Mouse (Mus musculus) embryonic facial prominence, embryonic 11.5 days (tissue): Measurements from ENCODE around the gene Csrnp2. TPM values are rescaled to one million over a fixed set of nuclear protein-coding genes. Genes with fewer than 3 reads are reported as not detected.
"Not testable (repeated sequence)": the region's sequence is repeated elsewhere in the genome, so short reads cannot be mapped to it uniquely, and the experiment has no call there.

Source experiments
- ATAC-seq: fragments of 200-750 bp; cut with Nextera tagmentation; replicated peaks from 2 replicates; pipeline ENCODE4 v1.8.0; 2017; ENCODE audit warnings: low read depth; ENCODE audit not compliant: insufficient number of reproducible peaks, low FRiP score, low TSS enrichment
- DNase-seq: peaks from one replicate; pipeline ENCODE4 v3.0.0-alpha.2; 2015; ENCODE audit warnings: low spot score
- H3K27ac ChIP-seq: fragments of 300-500 bp; sonication (generic); replicated peaks from 2 replicates; pipeline ENCODE4 v1.5.1; 2014; ENCODE audit warnings: mild to moderate bottlenecking, low read depth, low read length, control low read depth
- H3K27me3 ChIP-seq: fragments of 300-500 bp; sonication (generic); 2 replicates; pipeline ENCODE4 v1.6.1; 2014; ENCODE audit warnings: mild to moderate bottlenecking, low read length, moderate library complexity, mixed read lengths; ENCODE audit not compliant: control insufficient read depth, insufficient read depth
- H3K36me3 ChIP-seq: fragments of 300-500 bp; sonication (generic); replicated peaks from 2 replicates; pipeline ENCODE4 v1.6.1; 2014; ENCODE audit warnings: low read depth, mild to moderate bottlenecking, low read length, moderate library complexity, mixed read lengths; ENCODE audit not compliant: control insufficient read depth, insufficient read depth
- H3K4me1 ChIP-seq: fragments of 300-500 bp; sonication (generic); 2 replicates; pipeline ENCODE4 v1.6.1; 2014; ENCODE audit warnings: low read length, mixed read lengths; ENCODE audit not compliant: control insufficient read depth, insufficient read depth
- H3K4me2 ChIP-seq: fragments of 300-500 bp; sonication (generic); 2 replicates; pipeline ENCODE4 v1.6.1; 2014; ENCODE audit warnings: low read depth, mild to moderate bottlenecking, control low read depth, low read length, moderate library complexity
- H3K4me3 ChIP-seq: fragments of 300-500 bp; sonication (generic); 2 replicates; pipeline ENCODE4 v1.5.1; 2014; ENCODE audit warnings: low read depth, low read length, control low read depth
- H3K9ac ChIP-seq: fragments of 300-500 bp; sonication (generic); replicated peaks from 2 replicates; pipeline ENCODE4 v1.6.1; 2014; ENCODE audit warnings: mild to moderate bottlenecking, control low read depth, low read length
- H3K9me3 ChIP-seq: fragments of 300-500 bp; sonication (generic); replicated peaks from 2 replicates; pipeline ENCODE4 v1.6.1; 2016; ENCODE audit warnings: mild to moderate bottlenecking, low read length, inconsistent platforms, mixed read lengths; ENCODE audit not compliant: control insufficient read depth
- WGBS: fragments of 180-500 bp; shearing (Covaris S2); extraction: QIAGEN DNeasy Blood & Tissue Kit; methylation state at CpG from one replicate; pipeline ENCODE4 v1.1.7; 2014; 5-methylcytosine and 5-hydroxymethylcytosine counted together
- polyA plus RNA-seq: library from polyadenylated mRNA; unstranded; fragments of >200 nt; fragmentation: Nextera tagmentation; extraction: Ambion mirVana; gene quantifications from 2 replicates; pipeline ENCODE4 v1.2.1, GENCODE M21; 2014

Gene Csrnp2
- polyA plus RNA-seq, 1 experiment from 2014 or later, result 23.0 TPM

DNA sequence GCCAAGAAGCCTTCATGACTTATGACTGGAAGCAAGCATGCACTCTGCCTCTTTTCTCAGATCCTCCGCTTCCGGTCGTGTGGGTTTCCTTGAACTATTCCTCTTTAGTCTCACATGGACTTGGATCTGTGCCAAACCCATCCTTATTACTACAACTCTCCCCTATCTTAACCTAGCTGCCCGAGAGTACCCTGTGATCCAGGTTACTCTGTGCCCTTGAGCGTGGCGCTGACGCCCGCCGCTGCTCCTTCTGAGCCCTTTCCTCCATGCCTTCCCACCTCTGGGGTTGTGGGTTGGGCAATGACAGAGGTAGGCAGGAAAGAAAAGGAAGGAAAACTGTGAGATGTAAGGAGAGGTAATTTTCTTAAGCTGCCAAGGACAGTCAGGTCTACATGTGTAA, 3.3 kb downstream of the Csrnp2 start:
- H3K4me3 ChIP-seq, result no peak overlapping the region
- no peaks in the 10 kb centered on the region; the same call in none of the 2 replicates for H3K36me3 ChIP-seq
- ATAC-seq (no peak), DNase-seq (no peak)
- no peak overlapping the region for H3K27ac ChIP-seq
- 82% methylated on average over 9 of the region's 9 CpGs for WGBS
- no peak overlapping the region for H3K4me2 ChIP-seq
- H3K9ac ChIP-seq, result no peak overlapping the region
- H3K9me3 ChIP-seq, result no peaks in the 10 kb centered on the region
- H3K4me1 ChIP-seq, result peaks cover 11% of the 10 kb centered on the region; the same call in 1 of the 2 replicates
- H3K27me3 ChIP-seq, result no peaks in the 10 kb centered on the region

DNA sequence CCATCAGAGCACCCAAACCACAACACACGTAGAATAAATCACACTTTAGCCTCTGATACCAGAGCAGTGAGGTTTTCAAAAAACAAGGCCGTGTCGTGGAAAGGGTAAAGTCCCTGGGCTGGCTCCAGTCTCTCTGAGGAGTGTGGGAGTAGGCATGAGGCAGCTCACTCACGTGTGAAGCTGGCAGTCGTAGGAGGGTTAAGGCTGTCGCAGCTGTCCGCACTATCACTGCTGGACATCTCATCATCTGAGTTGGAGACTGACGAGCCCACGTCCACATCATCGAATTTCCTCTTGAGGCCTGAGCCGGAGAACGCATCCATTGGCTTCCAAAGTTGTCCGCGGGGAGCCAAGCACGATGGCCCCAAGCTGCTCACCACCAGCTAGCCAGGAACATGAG, 6.0 kb downstream of the Csrnp2 start:
- Histone ChIP-seq H3K9me3 (no peaks in the 10 kb centered on the region), H3K27ac (no peak overlapping the region), H3K4me2 (no peak overlapping the region), H3K4me3 (no peak overlapping the region), H3K36me3 (peaks cover 3% of the 10 kb centered on the region), H3K9ac (no peak overlapping the region), H3K27me3 (no peaks in the 10 kb centered on the region), H3K4me1 (peaks cover 11% of the 10 kb centered on the region; the same call in 1 of the 2 replicates)
- ATAC-seq, result no peak
- 88% methylated on average over 15 of the region's 15 CpGs for WGBS
- no peak for DNase-seq

GRCm38 (mm10) chr15:100488297-100488696, 7.0 kb downstream of the Csrnp2 start:
- H3K4me1 ChIP-seq, H3K4me2 ChIP-seq, H3K36me3 ChIP-seq, H3K4me3 ChIP-seq, DNase-seq, H3K27me3 ChIP-seq, H3K27ac ChIP-seq, ATAC-seq, H3K9me3 ChIP-seq, H3K9ac ChIP-seq: not testable (repeated sequence)
- 92% methylated on average over 1 of the region's 1 CpGs for WGBS

DNA sequence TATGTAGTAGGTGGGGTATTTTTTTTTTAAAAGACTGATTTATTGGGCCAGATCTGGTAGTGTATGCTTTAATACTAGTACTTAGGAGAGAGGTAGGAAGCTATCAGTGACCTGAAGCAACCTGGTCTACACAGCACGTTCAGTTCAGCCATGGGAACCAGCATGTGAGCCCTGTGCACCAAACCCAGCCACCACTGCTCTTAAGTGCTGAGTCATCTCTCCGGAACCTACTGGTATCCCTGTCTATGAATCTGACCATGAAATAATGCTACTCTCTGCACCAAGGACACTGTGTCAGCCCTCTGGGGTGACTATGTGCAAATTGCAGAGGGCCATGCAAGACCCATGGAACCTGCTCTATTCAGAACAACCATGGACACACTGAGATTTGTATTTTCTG, 8.2 kb downstream of the Csrnp2 start:
- Histone ChIP-seq H3K4me2 (no peak overlapping the region), H3K36me3 (peaks cover 10% of the 10 kb centered on the region), H3K27ac (no peak overlapping the region), H3K4me1 (peaks cover 2% of the 10 kb centered on the region; the same call in 1 of the 2 replicates), H3K4me3 (no peak overlapping the region), H3K9me3 (no peaks in the 10 kb centered on the region), H3K27me3 (no peaks in the 10 kb centered on the region), H3K9ac (no peak overlapping the region)
- no peak for ATAC-seq
- DNase-seq, result no peak
- WGBS, result 93% methylated on average over 2 of the region's 2 CpGs

GRCm38 (mm10) chr15:100486450-100486849, 8.8 kb downstream of the Csrnp2 start:
- H3K4me3 ChIP-seq, result no peak overlapping the region
- no peaks in the 10 kb centered on the region for H3K9me3 ChIP-seq
- no peak overlapping the region for H3K4me2 ChIP-seq
- 23% methylated on average over 7 of the region's 7 CpGs for WGBS
- no peaks in the 10 kb centered on the region; the same call in 1 of the 2 replicates for H3K4me1 ChIP-seq
- no peaks in the 10 kb centered on the region for H3K27me3 ChIP-seq
- ATAC-seq, result no peak
- no peak overlapping the region for H3K9ac ChIP-seq
- peaks cover 10% of the 10 kb centered on the region for H3K36me3 ChIP-seq
- H3K27ac ChIP-seq, result no peak overlapping the region
- peak; percentile 61 for DNase-seq

DNA sequence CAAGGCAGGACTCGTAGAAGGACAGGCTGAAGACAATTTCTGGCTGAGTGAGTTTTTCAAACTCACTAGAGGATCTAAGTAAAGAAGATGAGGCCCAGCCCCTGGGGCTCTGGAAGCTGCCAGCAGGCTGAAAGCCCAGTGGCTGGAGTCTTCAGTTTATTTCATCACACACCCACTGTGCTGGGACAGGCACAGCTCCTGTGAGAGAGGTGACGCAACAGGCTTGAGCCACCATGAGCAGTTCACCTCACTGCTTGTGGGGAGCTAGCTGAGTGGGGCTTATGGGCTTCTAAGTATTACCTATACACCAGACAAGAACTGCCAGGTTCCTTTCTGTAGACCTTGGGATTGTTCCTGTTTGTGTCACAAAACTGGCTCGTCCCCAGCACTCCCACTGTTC, 9.7 kb downstream of the Csrnp2 start:
- 85% methylated on average over 3 of the region's 3 CpGs for WGBS
- Histone ChIP-seq H3K36me3 (peaks cover 10% of the 10 kb centered on the region), H3K9ac (no peak overlapping the region), H3K9me3 (no peaks in the 10 kb centered on the region), H3K4me3 (no peak overlapping the region), H3K4me1 (no peaks in the 10 kb centered on the region; the same call in 1 of the 2 replicates), H3K27me3 (no peaks in the 10 kb centered on the region), H3K4me2 (no peak overlapping the region), H3K27ac (no peak overlapping the region)
- no peak for ATAC-seq
- no peak for DNase-seq

GRCm38 (mm10) chr15:100478925-100479324, 16.4 kb downstream of the Csrnp2 start:
- H3K4me3 ChIP-seq, result no peak overlapping the region
- no peaks in the 10 kb centered on the region for H3K9me3 ChIP-seq
- WGBS, result 71% methylated on average over 4 of the region's 4 CpGs
- H3K27me3 ChIP-seq, result no peaks in the 10 kb centered on the region
- H3K36me3 ChIP-seq, result peaks cover 5% of the 10 kb centered on the region
- H3K4me1 ChIP-seq, result no peaks in the 10 kb centered on the region
- H3K27ac ChIP-seq, result no peak overlapping the region
- no peak overlapping the region for H3K9ac ChIP-seq
- no peak overlapping the region for H3K4me2 ChIP-seq
- DNase-seq (no peak), ATAC-seq (no peak)

DNA sequence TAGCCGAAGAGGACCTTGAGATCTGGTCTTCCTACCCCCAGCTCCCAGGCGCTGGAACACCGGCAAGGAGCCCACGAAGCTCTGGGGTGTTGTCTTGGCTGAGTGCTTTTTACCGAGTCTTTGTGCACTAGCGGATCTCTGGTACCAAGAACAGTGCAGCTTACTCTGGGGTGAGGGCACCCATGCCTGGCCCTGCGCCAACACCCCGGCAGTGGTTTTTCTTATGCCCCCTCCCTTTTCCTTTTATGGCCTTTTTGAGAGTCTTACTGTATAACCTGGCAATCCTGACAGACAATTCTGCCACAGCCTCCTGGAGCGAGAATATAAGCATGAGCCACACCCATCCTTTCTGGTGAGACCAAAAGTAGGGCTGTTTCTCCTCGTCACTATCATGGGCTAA, 16.9 kb downstream of the Csrnp2 start:
- Histone ChIP-seq H3K4me2 (no peak overlapping the region), H3K4me1 (no peaks in the 10 kb centered on the region), H3K27ac (no peak overlapping the region), H3K36me3 (no peaks in the 10 kb centered on the region; the same call in 1 of the 2 replicates), H3K9me3 (no peaks in the 10 kb centered on the region), H3K4me3 (no peak overlapping the region), H3K9ac (no peak overlapping the region), H3K27me3 (no peaks in the 10 kb centered on the region)
- 88% methylated on average over 10 of the region's 10 CpGs for WGBS
- ATAC-seq (no peak; the same call in 1 of the 2 replicates), DNase-seq (no peak)
